Mouse (Mus musculus): ENCODE data around the gene Gm5129. TPM values are rescaled to one million over a fixed set of nuclear protein-coding genes. Genes with fewer than 3 reads are reported as not detected.
"Not testable (repeated sequence)": the region's sequence is repeated elsewhere in the genome, so short reads cannot be mapped to it uniquely, and the experiment has no call there.

The Gm5129 gene
- polyA plus RNA-seq, 1 experiment from 2014 or later = not detected

GRCm38 (mm10) chr5:29737471-29737870, 1.7 kb upstream of the Gm5129 start:
- H3K4me1 ChIP-seq (replicated peaks; ENCODE audit: control insufficient read depth, insufficient read depth, low read length) = peaks cover 8% of the 10 kb centered on the region; the same call in 1 of the 2 replicates
- 89% methylated on average over 5 of the region's 5 CpGs for WGBS
- peak overlapping the region; percentile 72; the same call in 1 of the 2 replicates for H3K4me2 ChIP-seq (ENCODE audit: low read depth, low read length, severe bottlenecking)
- H3K9me3 ChIP-seq (ENCODE audit: control insufficient read depth, low read length) = no peaks in the 10 kb centered on the region
- ATAC-seq (replicated peaks; ENCODE audit: low FRiP score) (no peak), DNase-seq (ENCODE audit: low spot score) (no peak)
- no peak overlapping the region for H3K4me3 ChIP-seq (ENCODE audit: low read depth, low read length)
- no peak overlapping the region for H3K27ac ChIP-seq (ENCODE audit: low read depth, low read length)
- H3K36me3 ChIP-seq (ENCODE audit: control insufficient read depth, insufficient read depth, low read length) = no peaks in the 10 kb centered on the region; the same call in 1 of the 2 replicates
- no peak overlapping the region for H3K9ac ChIP-seq (ENCODE audit: low read length)
- H3K27me3 ChIP-seq (ENCODE audit: control insufficient read depth, insufficient read depth, low read length) = no peaks in the 10 kb centered on the region

- 69% methylated on average over 9 of the region's 9 CpGs for WGBS
- DNase-seq (ENCODE audit: low spot score) (no peak), ATAC-seq (replicated peaks; ENCODE audit: low FRiP score) (no peak)
- H3K9me3 ChIP-seq (ENCODE audit: control insufficient read depth, low read length) = no peaks in the 10 kb centered on the region
- peak overlapping the region; percentile 95 for H3K9ac ChIP-seq (ENCODE audit: low read length)
- H3K4me3 ChIP-seq (ENCODE audit: low read depth, low read length) = peak overlapping the region; percentile 92
- H3K36me3 ChIP-seq (ENCODE audit: control insufficient read depth, insufficient read depth, low read length) = no peaks in the 10 kb centered on the region
- H3K27ac ChIP-seq (ENCODE audit: low read depth, low read length) = no peak overlapping the region
- peak overlapping the region; percentile 72 for H3K4me2 ChIP-seq (ENCODE audit: low read depth, low read length, severe bottlenecking)
- H3K4me1 ChIP-seq (replicated peaks; ENCODE audit: control insufficient read depth, insufficient read depth, low read length) = peaks cover 8% of the 10 kb centered on the region; the same call in 1 of the 2 replicates
- H3K27me3 ChIP-seq (ENCODE audit: control insufficient read depth, insufficient read depth, low read length) = no peaks in the 10 kb centered on the region
Observed at GRCm38 (mm10) chr5:29736942-29737341, 1.2 kb upstream of the Gm5129 start.

DNA sequence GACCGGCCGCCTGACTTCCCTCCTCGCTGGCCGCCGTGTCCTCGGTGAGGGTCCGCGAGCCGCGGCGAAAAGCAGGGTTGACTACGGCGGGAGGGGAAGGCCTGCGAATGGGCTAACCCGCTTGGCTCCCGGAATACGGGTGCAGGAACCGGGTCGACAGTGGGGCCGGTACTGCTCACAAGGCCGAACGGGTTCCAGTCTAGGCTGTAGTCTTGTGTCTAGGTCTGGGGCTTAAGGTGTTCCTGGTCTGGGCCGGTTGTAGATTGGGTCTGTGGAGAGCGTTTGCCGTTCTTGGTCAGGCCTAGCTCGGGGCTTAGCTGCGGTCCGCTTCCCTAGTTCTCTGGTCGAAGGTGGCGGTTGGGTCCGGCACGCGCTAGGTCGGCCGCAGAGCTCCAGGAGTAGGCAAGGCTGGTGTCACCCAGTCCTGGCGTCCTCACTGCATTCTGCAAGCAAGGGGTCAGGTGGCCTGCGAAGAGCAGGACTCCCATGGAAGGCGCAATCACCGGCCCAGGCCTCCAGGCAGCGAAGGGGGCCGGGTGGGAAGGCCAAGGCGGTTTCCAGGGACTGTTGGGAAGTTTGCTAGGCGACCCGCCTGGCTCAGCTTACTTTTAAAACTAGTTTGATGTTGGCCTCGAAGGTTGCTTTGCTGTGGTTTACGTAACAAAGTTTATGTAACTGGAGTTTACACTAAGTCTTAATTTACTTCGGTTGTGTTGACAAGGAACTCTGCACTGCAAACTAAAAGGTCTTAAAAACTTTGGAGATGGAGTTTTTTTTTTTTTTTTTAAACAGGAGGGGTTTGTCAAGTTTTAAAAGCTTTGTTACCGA, 551 bp upstream of the Gm5129 start:
- Histone ChIP-seq H3K9me3 (ENCODE audit: control insufficient read depth, low read length) (no peaks in the 10 kb centered on the region), H3K4me2 (ENCODE audit: low read depth, low read length, severe bottlenecking) (peak overlapping the region; percentile 72), H3K9ac (ENCODE audit: low read length) (peak overlapping the region; percentile 95), H3K27ac (ENCODE audit: low read depth, low read length) (peak overlapping the region; percentile 89), H3K36me3 (ENCODE audit: control insufficient read depth, insufficient read depth, low read length) (no peaks in the 10 kb centered on the region), H3K4me3 (ENCODE audit: low read depth, low read length) (peak overlapping the region; percentile 92), H3K27me3 (ENCODE audit: control insufficient read depth, insufficient read depth, low read length) (no peaks in the 10 kb centered on the region), H3K4me1 (replicated peaks; ENCODE audit: control insufficient read depth, insufficient read depth, low read length) (peaks cover 8% of the 10 kb centered on the region; the same call in 1 of the 2 replicates)
- 2% methylated on average over 48 of the region's 48 CpGs for WGBS
- peak; percentile 68 for DNase-seq (ENCODE audit: low spot score)
- ATAC-seq (replicated peaks; ENCODE audit: low FRiP score) = peak; percentile 72

- DNase-seq (ENCODE audit: low spot score) = no peak
Observed at GRCm38 (mm10) chr5:29734831-29735510, 765 bp downstream of the Gm5129 start.

DNA sequence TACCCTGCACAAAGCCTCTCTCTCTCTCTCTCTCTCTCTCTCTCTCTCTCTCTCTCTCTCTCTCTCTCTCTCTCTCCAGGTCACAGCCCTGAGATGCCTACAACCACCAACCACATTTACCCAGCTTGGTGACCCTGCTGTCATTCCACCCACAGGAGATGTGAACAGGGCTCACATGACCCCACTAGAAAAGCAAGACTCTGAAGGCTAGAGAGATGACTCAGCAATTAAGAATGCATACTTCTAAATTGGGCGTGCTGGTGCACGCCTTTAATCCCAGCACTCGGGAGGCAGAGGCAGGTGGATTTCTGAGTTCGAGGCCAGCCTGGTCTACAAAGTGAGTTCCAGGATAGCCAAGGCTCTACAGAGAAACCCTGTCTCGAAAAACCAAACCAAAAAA, 9.7 kb downstream of the Gm5129 start:
- not testable (repeated sequence) for H3K27me3 ChIP-seq (ENCODE audit: control insufficient read depth, insufficient read depth, low read length); DNase-seq (ENCODE audit: low spot score); H3K4me1 ChIP-seq (replicated peaks; ENCODE audit: control insufficient read depth, insufficient read depth, low read length); H3K36me3 ChIP-seq (ENCODE audit: control insufficient read depth, insufficient read depth, low read length); H3K27ac ChIP-seq (ENCODE audit: low read depth, low read length); H3K9ac ChIP-seq (ENCODE audit: low read length); ATAC-seq (replicated peaks; ENCODE audit: low FRiP score); H3K4me3 ChIP-seq (ENCODE audit: low read depth, low read length); H3K4me2 ChIP-seq (ENCODE audit: low read depth, low read length, severe bottlenecking); H3K9me3 ChIP-seq (ENCODE audit: control insufficient read depth, low read length)
- WGBS = 87% methylated on average over 5 of the region's 5 CpGs

More at GRCm38 (mm10) chr5:29734831-29735510, 765 bp downstream of the Gm5129 start:
- Histone ChIP-seq H3K27me3 (ENCODE audit: control insufficient read depth, insufficient read depth, low read length) (no peaks in the 10 kb centered on the region), H3K27ac (ENCODE audit: low read depth, low read length) (peak overlapping the region; percentile 89), H3K9me3 (ENCODE audit: control insufficient read depth, low read length) (no peaks in the 10 kb centered on the region), H3K4me2 (ENCODE audit: low read depth, low read length, severe bottlenecking) (peak overlapping the region; percentile 72), H3K4me3 (ENCODE audit: low read depth, low read length) (peak overlapping the region; percentile 92), H3K9ac (ENCODE audit: low read length) (peak overlapping the region; percentile 95), H3K36me3 (ENCODE audit: control insufficient read depth, insufficient read depth, low read length) (no peaks in the 10 kb centered on the region), H3K4me1 (replicated peaks; ENCODE audit: control insufficient read depth, insufficient read depth, low read length) (peaks cover 8% of the 10 kb centered on the region; the same call in 1 of the 2 replicates)
- WGBS = 58% methylated on average over 6 of the region's 6 CpGs
- no peak for ATAC-seq (replicated peaks; ENCODE audit: low FRiP score)

- Histone ChIP-seq H3K4me2 (ENCODE audit: low read depth, low read length, severe bottlenecking) (no peak overlapping the region), H3K4me3 (ENCODE audit: low read depth, low read length) (no peak overlapping the region), H3K36me3 (ENCODE audit: control insufficient read depth, insufficient read depth, low read length) (no peaks in the 10 kb centered on the region), H3K27me3 (ENCODE audit: control insufficient read depth, insufficient read depth, low read length) (no peaks in the 10 kb centered on the region), H3K27ac (ENCODE audit: low read depth, low read length) (no peak overlapping the region), H3K4me1 (replicated peaks; ENCODE audit: control insufficient read depth, insufficient read depth, low read length) (no peaks in the 10 kb centered on the region), H3K9me3 (ENCODE audit: control insufficient read depth, low read length) (no peaks in the 10 kb centered on the region), H3K9ac (ENCODE audit: low read length) (no peak overlapping the region)
- 93% methylated on average over 2 of the region's 2 CpGs for WGBS
- DNase-seq (ENCODE audit: low spot score) (no peak), ATAC-seq (replicated peaks; ENCODE audit: low FRiP score) (no peak)
Observed at GRCm38 (mm10) chr5:29725369-29725768, 10.4 kb downstream of the Gm5129 start.

GRCm38 (mm10) chr5:29721159-29721558, 14.6 kb downstream of the Gm5129 start:
- ATAC-seq (replicated peaks; ENCODE audit: low FRiP score) (no peak), DNase-seq (ENCODE audit: low spot score) (no peak)
- H3K4me3 ChIP-seq (ENCODE audit: low read depth, low read length) = no peak overlapping the region
- no peaks in the 10 kb centered on the region for H3K27me3 ChIP-seq (ENCODE audit: control insufficient read depth, insufficient read depth, low read length)
- H3K36me3 ChIP-seq (ENCODE audit: control insufficient read depth, insufficient read depth, low read length) = no peaks in the 10 kb centered on the region
- H3K4me1 ChIP-seq (replicated peaks; ENCODE audit: control insufficient read depth, insufficient read depth, low read length) = no peaks in the 10 kb centered on the region
- no peak overlapping the region for H3K27ac ChIP-seq (ENCODE audit: low read depth, low read length)
- WGBS = 31% methylated on average over 1 of the region's 1 CpGs
- H3K9me3 ChIP-seq (ENCODE audit: control insufficient read depth, low read length) = no peaks in the 10 kb centered on the region
- no peak overlapping the region for H3K9ac ChIP-seq (ENCODE audit: low read length)
- H3K4me2 ChIP-seq (ENCODE audit: low read depth, low read length, severe bottlenecking) = no peak overlapping the region

DNA sequence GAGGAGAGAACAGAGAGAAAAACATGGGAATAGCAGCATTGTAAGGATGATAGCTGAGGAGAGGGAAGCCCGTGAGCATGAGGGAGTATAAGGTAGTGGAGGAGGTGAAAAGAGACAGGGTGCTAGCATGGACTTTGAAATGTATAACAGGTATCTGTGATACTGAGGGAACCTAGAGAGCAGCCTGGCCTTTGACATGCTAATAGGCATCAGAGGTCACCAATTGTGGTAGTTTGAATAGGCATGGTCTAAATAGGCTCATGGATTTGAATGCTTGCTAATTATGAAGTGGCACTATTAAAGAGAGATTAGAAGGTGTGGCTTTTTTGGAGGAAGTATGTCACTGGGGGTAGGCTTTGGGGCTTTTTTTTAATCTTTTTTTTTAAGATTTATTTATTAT, 22.8 kb downstream of the Gm5129 start:
- Histone ChIP-seq H3K27me3 (ENCODE audit: control insufficient read depth, insufficient read depth, low read length) (no peaks in the 10 kb centered on the region), H3K4me2 (ENCODE audit: low read depth, low read length, severe bottlenecking) (no peak overlapping the region), H3K4me1 (replicated peaks; ENCODE audit: control insufficient read depth, insufficient read depth, low read length) (no peaks in the 10 kb centered on the region), H3K9me3 (ENCODE audit: control insufficient read depth, low read length) (no peaks in the 10 kb centered on the region), H3K9ac (ENCODE audit: low read length) (no peak overlapping the region), H3K4me3 (ENCODE audit: low read depth, low read length) (no peak overlapping the region), H3K27ac (ENCODE audit: low read depth, low read length) (no peak overlapping the region), H3K36me3 (ENCODE audit: control insufficient read depth, insufficient read depth, low read length) (no peaks in the 10 kb centered on the region)
- no peak for ATAC-seq (replicated peaks; ENCODE audit: low FRiP score)
- 50% methylated on average over 1 of the region's 1 CpGs for WGBS
- DNase-seq (ENCODE audit: low spot score) = no peak
